Mouse (Mus musculus): Measurements from ENCODE around the gene Rarb.

DNA sequence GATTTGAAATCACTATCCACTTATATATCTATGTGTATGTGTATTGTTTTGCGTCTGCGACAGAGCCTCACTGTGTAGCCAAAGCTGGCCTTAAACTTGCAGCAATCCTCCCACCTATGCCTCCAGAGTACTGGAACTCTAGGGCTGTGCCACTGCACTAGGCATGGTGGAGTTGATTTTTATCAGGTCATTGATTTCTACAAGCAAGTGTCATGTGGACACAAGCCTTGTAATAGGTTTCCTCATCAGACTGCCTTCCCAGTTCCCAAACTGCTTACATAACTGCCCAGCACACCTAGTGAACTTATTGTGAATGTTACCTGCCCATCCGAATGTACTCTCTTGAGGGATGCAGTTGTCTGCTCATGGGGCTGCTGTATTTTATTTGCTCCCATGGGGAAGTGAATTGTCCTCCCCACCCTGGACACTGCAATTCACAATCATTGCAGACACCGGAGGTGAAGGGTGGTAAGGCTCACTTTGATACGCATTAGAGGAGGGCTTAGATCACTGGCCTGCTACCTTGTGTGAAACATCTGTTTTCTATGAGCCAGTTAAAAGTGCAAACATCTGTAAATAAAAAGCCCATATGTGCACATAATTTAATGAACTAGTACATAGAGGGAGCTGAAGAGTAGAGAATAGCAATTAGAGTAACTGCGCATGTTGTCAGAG, 257.3 kb downstream of the Rarb start:
- no peak for TF ChIP-seq CTCF (IDR thresholded peaks at IDR 0.05; ENCODE audit: insufficient read depth, low read depth, low read length)
- no peak for TF ChIP-seq POLR2A (IDR thresholded peaks at IDR 0.05; ENCODE audit: insufficient read depth, low read depth, low read length)
